Comparison of ENCODE assay signal across 14 mouse cellular contexts in the genomic region with DNA sequence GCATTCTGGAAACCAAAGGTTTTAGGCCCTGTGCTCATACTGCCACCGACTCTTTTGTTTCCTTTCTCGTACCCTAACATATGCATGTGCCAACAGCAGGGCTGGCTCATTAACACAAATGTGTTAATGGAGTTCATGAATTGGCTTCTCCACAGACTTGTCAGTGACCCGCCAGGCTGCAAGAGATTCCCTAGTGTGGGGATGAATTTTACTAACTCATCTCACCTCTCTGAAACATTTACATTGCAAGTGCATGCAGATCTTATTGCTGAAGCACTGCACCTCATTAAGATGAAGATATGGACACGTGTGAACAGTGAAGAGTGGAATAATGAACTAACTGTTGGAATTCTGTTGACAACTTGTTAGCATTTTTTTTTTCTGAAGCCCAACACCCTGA.
"Had no signal": no experiment of that assay in that cellular context is flagged by ENCODE, and none has a peak within 500 bp of the region (broad histone marks: within the 10 kb centered on the region; RNA-seq: fewer than 3 reads in every experiment).

No protein-coding gene starts in this region.

- ATAC-seq: midbrain, embryonic 13.5 days had no signal

- H3K9ac ChIP-seq: liver, embryonic 13.5 days; midbrain, embryonic 13.5 days had no signal

- H3K36me3 ChIP-seq: liver, embryonic 13.5 days; midbrain, embryonic 13.5 days had no signal

- H3K27me3 ChIP-seq: liver, embryonic 13.5 days; midbrain, embryonic 13.5 days had no signal

- H3K27ac ChIP-seq: kidney, postnatal 0 days; layer of hippocampus, adult 2 months; left cerebral cortex, adult 2 months; liver, embryonic 13.5 days; midbrain, embryonic 13.5 days; stomach, postnatal 0 days had no signal

- H3K9me3 ChIP-seq: liver, embryonic 13.5 days; midbrain, embryonic 13.5 days had no signal

- DNase-seq: kidney, postnatal 25 days; layer of hippocampus, adult 9-11 months; liver, embryonic 13.5 days; lung, adult 2 months; lung, postnatal 14 days; lung, postnatal 4 days; thymus, adult 2 months; thymus, postnatal 14 days; thymus, postnatal 4 days had no signal

- H3K4me3 ChIP-seq: layer of hippocampus, adult 2 months; left cerebral cortex, adult 2 months; liver, embryonic 13.5 days; midbrain, embryonic 13.5 days had no signal

- H3K4me1 ChIP-seq: liver, embryonic 13.5 days; midbrain, embryonic 13.5 days had no signal

- H3K4me2 ChIP-seq: liver, embryonic 13.5 days; midbrain, embryonic 13.5 days had no signal
